Mouse (Mus musculus) liver, embryonic 16.5 days (tissue): ENCODE measurements around the gene Hspb7. TPM values are rescaled to one million over a fixed set of nuclear protein-coding genes. Genes with fewer than 3 reads are reported as not detected.

Experiments used
- ATAC-seq: fragments of 200-750 bp; cut with Nextera tagmentation; 2 replicates; pipeline ENCODE4 v1.8.0; 2017; ENCODE audit warnings: low read depth, mild to moderate bottlenecking, moderate number of reproducible peaks, moderate library complexity
- H3K27ac ChIP-seq: fragments of 300-500 bp; sonication (generic); 2 replicates; pipeline ENCODE4 v1.5.1; 2014; ENCODE audit warnings: mild to moderate bottlenecking, low read length
- H3K27me3 ChIP-seq: fragments of 300-500 bp; sonication (generic); 2 replicates; pipeline ENCODE4 v1.6.1; 2014; ENCODE audit warnings: low read depth, low read length, mixed read lengths; ENCODE audit not compliant: control insufficient read depth, insufficient read depth
- H3K36me3 ChIP-seq: fragments of 300-500 bp; sonication (generic); 2 replicates; pipeline ENCODE4 v1.6.1; 2014; ENCODE audit warnings: mild to moderate bottlenecking; ENCODE audit not compliant: control insufficient read depth, insufficient read depth
- H3K4me1 ChIP-seq: fragments of 300-500 bp; sonication (generic); 2 replicates; pipeline ENCODE4 v1.6.1; 2014; ENCODE audit warnings: low read depth, low read length, mixed read lengths; ENCODE audit not compliant: control insufficient read depth
- H3K4me2 ChIP-seq: fragments of 300-500 bp; sonication (generic); 2 replicates; pipeline ENCODE4 v1.6.1; 2014; ENCODE audit warnings: low read depth, low read length, mixed read lengths
- H3K4me3 ChIP-seq: fragments of 300-500 bp; sonication (generic); 2 replicates; pipeline ENCODE4 v1.5.1; 2014; ENCODE audit warnings: low read depth, mild to moderate bottlenecking, low read length
- H3K9ac ChIP-seq: fragments of 300-500 bp; sonication (generic); 2 replicates; pipeline ENCODE4 v1.6.1; 2014; ENCODE audit warnings: low read depth, low read length
- H3K9me3 ChIP-seq: fragments of 300-500 bp; sonication (generic); replicated peaks from 2 replicates; pipeline ENCODE4 v1.6.1; 2016; ENCODE audit warnings: low read length; ENCODE audit not compliant: control insufficient read depth
- WGBS: fragments of 180-500 bp; shearing (Covaris S2); extraction: QIAGEN DNeasy Blood & Tissue Kit; methylation state at CpG from one replicate; pipeline ENCODE4 v1.1.7; 2014; ENCODE audit not compliant: insufficient replicate concordance; 5-methylcytosine and 5-hydroxymethylcytosine counted together
- polyA plus RNA-seq: library from polyadenylated mRNA; unstranded; fragments of >200 nt; fragmentation: Nextera tagmentation; extraction: Ambion mirVana; gene quantifications from 2 replicates; pipeline ENCODE4 v1.2.1, GENCODE M21; 2015

Hspb7 gene
- polyA plus RNA-seq, 1 experiment from 2014 or later = 0.97 TPM

GRCm38 (mm10) chr4:141423288-141423687 lies 2.7 kb downstream of the Hspb7 start:
- no peak overlapping the region for H3K4me2 ChIP-seq
- peaks cover 7% of the 10 kb centered on the region for H3K4me1 ChIP-seq
- H3K9me3 ChIP-seq = no peaks in the 10 kb centered on the region
- H3K36me3 ChIP-seq = no peaks in the 10 kb centered on the region
- no peak overlapping the region for H3K27ac ChIP-seq
- no peak for ATAC-seq
- H3K4me3 ChIP-seq = no peak overlapping the region
- peaks cover 6% of the 10 kb centered on the region for H3K27me3 ChIP-seq
- 73% methylated on average over 5 of the region's 5 CpGs for WGBS
- no peak overlapping the region for H3K9ac ChIP-seq

GRCm38 (mm10) chr4:141423691-141424431 lies 3.3 kb downstream of the Hspb7 start:
- H3K9me3 ChIP-seq = no peaks in the 10 kb centered on the region
- no peak overlapping the region for H3K9ac ChIP-seq
- peaks cover 7% of the 10 kb centered on the region for H3K4me1 ChIP-seq
- 77% methylated on average over 13 of the region's 13 CpGs for WGBS
- peaks cover 6% of the 10 kb centered on the region for H3K27me3 ChIP-seq
- H3K27ac ChIP-seq = no peak overlapping the region
- H3K4me2 ChIP-seq = no peak overlapping the region
- no peak overlapping the region for H3K4me3 ChIP-seq
- H3K36me3 ChIP-seq = no peaks in the 10 kb centered on the region
- no peak for ATAC-seq

DNA sequence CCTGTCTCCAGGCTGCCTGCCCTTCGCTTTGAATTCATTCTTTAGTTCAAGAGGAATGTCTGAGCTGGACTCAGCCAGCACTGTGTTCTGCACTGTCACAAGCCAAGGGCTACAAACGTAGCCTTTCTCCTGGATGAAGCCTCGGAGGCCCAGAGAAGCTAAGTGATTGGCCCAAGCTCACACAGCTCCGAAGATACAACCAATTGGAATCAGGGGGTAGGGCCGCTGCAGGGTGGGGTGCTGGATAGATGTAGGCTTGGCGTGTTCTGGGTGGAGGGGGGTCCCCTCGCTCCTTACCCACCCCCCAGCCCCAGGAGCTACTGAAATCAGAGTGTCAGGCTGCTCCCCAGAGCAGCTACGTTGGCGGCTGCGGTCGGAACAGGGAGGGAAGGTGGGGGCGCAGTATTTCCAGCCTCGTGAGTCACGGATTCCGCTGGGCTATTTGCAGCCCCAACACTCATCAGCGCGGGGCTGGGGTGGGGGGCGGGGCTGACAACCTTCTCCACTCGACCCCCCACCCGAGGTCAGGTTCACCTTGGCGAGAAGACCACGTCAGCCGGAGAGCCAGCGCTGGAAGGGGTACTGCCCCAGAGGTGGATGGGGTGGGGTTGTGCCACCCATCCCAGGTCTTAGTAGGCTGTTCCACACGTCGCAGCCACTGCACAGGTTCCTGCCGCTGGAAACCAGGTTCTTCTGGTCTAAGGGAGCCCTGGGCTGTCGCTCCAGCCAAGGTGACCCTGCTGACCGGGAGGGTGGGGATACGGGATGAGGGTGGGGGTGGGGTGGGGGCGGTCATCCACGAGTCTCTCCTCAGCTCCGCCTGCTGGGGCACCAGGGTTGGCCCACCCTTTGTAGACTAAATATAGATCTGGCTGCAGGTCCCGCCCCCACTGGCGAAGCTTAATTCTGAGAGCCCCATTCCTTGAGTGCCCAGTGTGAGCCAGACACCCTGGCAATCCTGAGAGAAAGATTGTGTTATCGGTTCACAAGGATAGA lies 5.2 kb downstream of the Hspb7 start:
- Histone ChIP-seq H3K4me2 (peak overlapping the region; percentile 39), H3K27me3 (peaks cover 6% of the 10 kb centered on the region), H3K4me1 (peaks cover 4% of the 10 kb centered on the region; the same call in 1 of the 2 replicates), H3K36me3 (no peaks in the 10 kb centered on the region), H3K9ac (no peak overlapping the region), H3K4me3 (peak overlapping the region; percentile 1; the same call in 1 of the 2 replicates), H3K9me3 (no peaks in the 10 kb centered on the region), H3K27ac (no peak overlapping the region)
- ATAC-seq = no peak
- 5% methylated on average over 36 of the region's 36 CpGs for WGBS

- no peaks in the 10 kb centered on the region for H3K4me1 ChIP-seq
- no peak overlapping the region for H3K4me2 ChIP-seq
- ATAC-seq = no peak
- peaks cover 6% of the 10 kb centered on the region; the same call in 1 of the 2 replicates for H3K27me3 ChIP-seq
- no peak overlapping the region for H3K27ac ChIP-seq
- no peak overlapping the region for H3K4me3 ChIP-seq
- H3K36me3 ChIP-seq = no peaks in the 10 kb centered on the region
- no peaks in the 10 kb centered on the region for H3K9me3 ChIP-seq
- no peak overlapping the region for H3K9ac ChIP-seq
- 64% methylated on average over 10 of the region's 10 CpGs for WGBS
Measured at GRCm38 (mm10) chr4:141426796-141427745, 6.5 kb downstream of the Hspb7 start.

GRCm38 (mm10) chr4:141427921-141428320 lies 7.3 kb downstream of the Hspb7 start:
- Histone ChIP-seq H3K27ac (no peak overlapping the region), H3K4me3 (no peak overlapping the region), H3K4me1 (no peaks in the 10 kb centered on the region), H3K4me2 (no peak overlapping the region), H3K9me3 (no peaks in the 10 kb centered on the region), H3K9ac (no peak overlapping the region), H3K36me3 (no peaks in the 10 kb centered on the region), H3K27me3 (peaks cover 6% of the 10 kb centered on the region; the same call in 1 of the 2 replicates)
- no peak for ATAC-seq
- WGBS = 74% methylated on average over 13 of the region's 13 CpGs

DNA sequence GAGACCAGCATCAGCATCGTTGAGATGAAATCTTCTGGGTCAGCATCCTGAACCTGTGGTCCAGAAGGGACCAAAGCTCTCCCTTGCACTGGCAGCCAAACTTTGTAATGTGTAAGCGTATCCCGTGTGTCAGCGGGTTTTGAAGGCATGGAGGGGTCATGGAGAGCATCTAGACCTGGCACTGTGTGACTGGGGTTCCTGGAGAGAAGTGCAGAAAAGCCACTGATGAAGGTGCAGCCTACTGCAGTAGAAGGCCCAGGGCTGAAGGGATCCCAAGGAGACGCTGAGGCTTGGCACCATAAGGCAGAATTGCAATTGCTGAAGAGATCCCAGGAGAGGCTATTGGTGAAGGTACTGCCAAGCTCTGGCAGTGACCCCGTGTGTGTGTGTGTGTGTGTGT lies 8.8 kb downstream of the Hspb7 start:
- no peaks in the 10 kb centered on the region for H3K9me3 ChIP-seq
- H3K4me2 ChIP-seq = no peak overlapping the region
- H3K4me3 ChIP-seq = no peak overlapping the region
- H3K27me3 ChIP-seq = peaks cover 6% of the 10 kb centered on the region; the same call in 1 of the 2 replicates
- H3K9ac ChIP-seq = no peak overlapping the region
- ATAC-seq = no peak
- no peaks in the 10 kb centered on the region for H3K36me3 ChIP-seq
- no peak overlapping the region for H3K27ac ChIP-seq
- 61% methylated on average over 6 of the region's 6 CpGs for WGBS
- H3K4me1 ChIP-seq = no peaks in the 10 kb centered on the region

DNA sequence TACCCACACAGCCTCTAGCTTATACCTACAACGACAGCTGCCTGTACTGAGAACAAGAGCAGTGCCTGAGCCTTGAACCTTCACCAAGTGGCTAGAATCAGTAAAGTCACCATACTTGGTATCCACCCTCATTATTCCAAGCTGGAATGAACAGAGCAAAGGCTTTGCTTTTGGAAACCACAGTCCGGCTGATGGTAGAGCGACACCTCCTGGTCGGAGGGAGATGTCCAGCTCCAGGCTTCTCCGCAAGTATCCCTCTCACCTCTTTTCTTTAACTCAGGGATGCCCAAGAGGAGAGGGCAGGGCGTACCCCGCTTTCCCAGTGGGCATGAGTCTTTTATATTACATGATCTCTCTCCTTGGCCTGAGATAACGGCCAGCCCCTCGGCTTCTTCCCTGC lies 9.3 kb downstream of the Hspb7 start:
- Histone ChIP-seq H3K9me3 (no peaks in the 10 kb centered on the region), H3K4me2 (no peak overlapping the region), H3K4me1 (no peaks in the 10 kb centered on the region), H3K4me3 (no peak overlapping the region), H3K27me3 (peaks cover 6% of the 10 kb centered on the region; the same call in 1 of the 2 replicates), H3K9ac (no peak overlapping the region), H3K36me3 (no peaks in the 10 kb centered on the region), H3K27ac (no peak overlapping the region)
- 40% methylated on average over 9 of the region's 9 CpGs for WGBS
- ATAC-seq = no peak

DNA sequence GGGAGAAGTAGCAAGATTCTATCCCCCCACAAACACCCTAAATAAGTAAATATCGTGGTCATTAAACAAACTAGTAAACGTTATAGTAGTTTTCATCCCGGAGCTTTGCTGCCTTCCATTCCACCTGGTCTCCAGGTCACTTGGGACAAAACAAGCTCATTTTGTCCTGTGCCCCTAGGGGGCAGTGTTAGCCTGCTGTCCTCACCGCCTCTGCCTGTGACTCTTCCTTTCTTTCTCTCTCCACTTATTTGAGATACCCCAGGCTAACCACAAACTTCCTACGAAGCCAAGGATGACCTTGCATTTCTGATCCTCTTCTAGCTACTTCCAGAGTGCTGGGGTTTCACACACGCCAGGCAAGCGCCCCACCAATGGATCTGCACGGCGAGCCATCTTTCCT lies 10.4 kb downstream of the Hspb7 start:
- no peaks in the 10 kb centered on the region for H3K36me3 ChIP-seq
- no peak overlapping the region for H3K27ac ChIP-seq
- no peak for ATAC-seq
- no peaks in the 10 kb centered on the region for H3K9me3 ChIP-seq
- H3K4me2 ChIP-seq = no peak overlapping the region
- H3K4me1 ChIP-seq = no peaks in the 10 kb centered on the region
- H3K27me3 ChIP-seq = no peaks in the 10 kb centered on the region
- WGBS = 22% methylated on average over 9 of the region's 9 CpGs
- no peak overlapping the region for H3K4me3 ChIP-seq
- no peak overlapping the region for H3K9ac ChIP-seq
